Mouse (Mus musculus): ENCODE results near the gene St6galnac3. TPM values are rescaled to one million over a fixed set of nuclear protein-coding genes. Genes with fewer than 3 reads are reported as not detected.

The St6galnac3 gene
- polyA plus RNA-seq, 1 experiment from 2014 or later, result 23.7 TPM

- H3K27me3 ChIP-seq (ENCODE audit: control insufficient read depth, insufficient read depth, low read length), result no peaks in the 10 kb centered on the region
- no peaks in the 10 kb centered on the region for H3K36me3 ChIP-seq (ENCODE audit: control insufficient read depth, insufficient read depth, low read length)
- WGBS, result 96% methylated on average over 4 of the region's 4 CpGs
- peaks cover 17 to 21% of the 10 kb centered on the region in 2 experiments for H3K4me1 ChIP-seq (ENCODE audit: control insufficient read depth in 2 of 2, insufficient read depth in 2 of 2, low read length in 2 of 2)
- ATAC-seq (ENCODE audit: insufficient number of reproducible peaks, insufficient read depth, low FRiP score, low read depth), result no peak
- H3K4me3 ChIP-seq (ENCODE audit: control insufficient read depth in 1 of 2, insufficient read depth in 1 of 2, low read depth in 1 of 2, low read length in 2 of 2), result no peak overlapping the region
- no peak overlapping the region for H3K27ac ChIP-seq (replicated peaks in 1 of 2; ENCODE audit: control insufficient read depth in 1 of 2, insufficient read depth in 1 of 2, low read depth in 2 of 2, low read length in 2 of 2)
- no peaks in the 10 kb centered on the region for H3K9me3 ChIP-seq (ENCODE audit: control insufficient read depth, low read length)
- no peak overlapping the region for H3K4me2 ChIP-seq (ENCODE audit: low read length)
- no peak overlapping the region for H3K9ac ChIP-seq (ENCODE audit: low read length)
These were observed 8.6 kb upstream of the St6galnac3 start for GRCm38 (mm10) chr3:153733364-153734159.

- Histone ChIP-seq H3K4me2 (ENCODE audit: low read length) (no peak overlapping the region), H3K4me3 (ENCODE audit: control insufficient read depth in 1 of 2, insufficient read depth in 1 of 2, low read depth in 1 of 2, low read length in 2 of 2) (no peak overlapping the region), H3K27ac (replicated peaks in 1 of 2; ENCODE audit: control insufficient read depth in 1 of 2, insufficient read depth in 1 of 2, low read depth in 2 of 2, low read length in 2 of 2) (no peak overlapping the region), H3K9me3 (ENCODE audit: control insufficient read depth, low read length) (no peaks in the 10 kb centered on the region), H3K9ac (ENCODE audit: low read length) (no peak overlapping the region), H3K27me3 (ENCODE audit: control insufficient read depth, insufficient read depth, low read length) (no peaks in the 10 kb centered on the region), H3K4me1 (ENCODE audit: control insufficient read depth in 2 of 2, insufficient read depth in 2 of 2, low read length in 2 of 2) (peaks cover 17 to 21% of the 10 kb centered on the region in 2 experiments), H3K36me3 (ENCODE audit: control insufficient read depth, insufficient read depth, low read length) (no peaks in the 10 kb centered on the region)
- ATAC-seq (ENCODE audit: insufficient number of reproducible peaks, insufficient read depth, low FRiP score, low read depth), result no peak
- 19% methylated on average over 6 of the region's 6 CpGs for WGBS
These were observed 7.8 kb upstream of the St6galnac3 start for GRCm38 (mm10) chr3:153732749-153733148.

GRCm38 (mm10) chr3:153732035-153732434 is 7.1 kb upstream of the St6galnac3 start:
- Histone ChIP-seq H3K9ac (ENCODE audit: low read length) (no peak overlapping the region), H3K27ac (replicated peaks in 1 of 2; ENCODE audit: control insufficient read depth in 1 of 2, insufficient read depth in 1 of 2, low read depth in 2 of 2, low read length in 2 of 2) (no peak overlapping the region), H3K4me2 (ENCODE audit: low read length) (no peak overlapping the region), H3K4me1 (ENCODE audit: control insufficient read depth in 2 of 2, insufficient read depth in 2 of 2, low read length in 2 of 2) (peaks cover 15 to 19% of the 10 kb centered on the region in 2 experiments), H3K27me3 (ENCODE audit: control insufficient read depth, insufficient read depth, low read length) (no peaks in the 10 kb centered on the region), H3K4me3 (ENCODE audit: control insufficient read depth in 1 of 2, insufficient read depth in 1 of 2, low read depth in 1 of 2, low read length in 2 of 2) (no peak overlapping the region), H3K9me3 (ENCODE audit: control insufficient read depth, low read length) (no peaks in the 10 kb centered on the region), H3K36me3 (ENCODE audit: control insufficient read depth, insufficient read depth, low read length) (no peaks in the 10 kb centered on the region)
- 57% methylated on average over 6 of the region's 6 CpGs for WGBS
- no peak for ATAC-seq (ENCODE audit: insufficient number of reproducible peaks, insufficient read depth, low FRiP score, low read depth)

- Histone ChIP-seq H3K36me3 (ENCODE audit: control insufficient read depth, insufficient read depth, low read length) (no peaks in the 10 kb centered on the region), H3K27ac (replicated peaks in 1 of 2; ENCODE audit: control insufficient read depth in 1 of 2, insufficient read depth in 1 of 2, low read depth in 2 of 2, low read length in 2 of 2) (no peak overlapping the region), H3K27me3 (ENCODE audit: control insufficient read depth, insufficient read depth, low read length) (0 out of 2 replicates have a peak, but pooled peaks cover 4% of the 10 kb centered on the region), H3K4me3 (ENCODE audit: control insufficient read depth in 1 of 2, insufficient read depth in 1 of 2, low read depth in 1 of 2, low read length in 2 of 2) (no peak overlapping the region), H3K9ac (ENCODE audit: low read length) (no peak overlapping the region), H3K4me1 (ENCODE audit: control insufficient read depth in 2 of 2, insufficient read depth in 2 of 2, low read length in 2 of 2) (peaks cover 12 to 25% of the 10 kb centered on the region in 2 experiments), H3K9me3 (ENCODE audit: control insufficient read depth, low read length) (no peaks in the 10 kb centered on the region), H3K4me2 (ENCODE audit: low read length) (no peak overlapping the region)
- ATAC-seq (ENCODE audit: insufficient number of reproducible peaks, insufficient read depth, low FRiP score, low read depth), result no peak
These were observed 3.6 kb upstream of the St6galnac3 start for GRCm38 (mm10) chr3:153728577-153728976.

GRCm38 (mm10) chr3:153723467-153724079 is 1.4 kb downstream of the St6galnac3 start:
- H3K4me1 ChIP-seq (ENCODE audit: control insufficient read depth in 2 of 2, insufficient read depth in 2 of 2, low read length in 2 of 2), result peaks cover 16 to 26% of the 10 kb centered on the region in 2 experiments
- H3K9ac ChIP-seq (ENCODE audit: low read length), result no peak overlapping the region
- no peaks in the 10 kb centered on the region for H3K36me3 ChIP-seq (ENCODE audit: control insufficient read depth, insufficient read depth, low read length)
- H3K4me3 ChIP-seq (ENCODE audit: control insufficient read depth in 1 of 2, insufficient read depth in 1 of 2, low read depth in 1 of 2, low read length in 2 of 2), result peak overlapping the region; percentile 69 to 71
- H3K9me3 ChIP-seq (ENCODE audit: control insufficient read depth, low read length), result no peaks in the 10 kb centered on the region
- H3K27me3 ChIP-seq (ENCODE audit: control insufficient read depth, insufficient read depth, low read length), result 0 out of 2 replicates have a peak, but pooled peaks cover 4% of the 10 kb centered on the region
- ATAC-seq (ENCODE audit: insufficient number of reproducible peaks, insufficient read depth, low FRiP score, low read depth), result no peak
- 70% methylated on average over 9 of the region's 9 CpGs for WGBS
- H3K4me2 ChIP-seq (ENCODE audit: low read length), result peak overlapping the region; percentile 97
- peak overlapping the region; percentile 7 to 35; a peak in 2 of 4 replicates for H3K27ac ChIP-seq (replicated peaks in 1 of 2; ENCODE audit: control insufficient read depth in 1 of 2, insufficient read depth in 1 of 2, low read depth in 2 of 2, low read length in 2 of 2)

- H3K9ac ChIP-seq (ENCODE audit: low read length), result no peak overlapping the region
- ATAC-seq (ENCODE audit: insufficient number of reproducible peaks, insufficient read depth, low FRiP score, low read depth), result no peak
- no peaks in the 10 kb centered on the region for H3K36me3 ChIP-seq (ENCODE audit: control insufficient read depth, insufficient read depth, low read length)
- peaks cover 23 to 43% of the 10 kb centered on the region in 2 experiments for H3K4me1 ChIP-seq (ENCODE audit: control insufficient read depth in 2 of 2, insufficient read depth in 2 of 2, low read length in 2 of 2)
- H3K27ac ChIP-seq (replicated peaks in 1 of 2; ENCODE audit: control insufficient read depth in 1 of 2, insufficient read depth in 1 of 2, low read depth in 2 of 2, low read length in 2 of 2), result peak overlapping the region in 1 of 2 experiments; percentile 19; a peak in 1 of 4 replicates
- no peaks in the 10 kb centered on the region for H3K9me3 ChIP-seq (ENCODE audit: control insufficient read depth, low read length)
- no peak overlapping the region for H3K4me3 ChIP-seq (ENCODE audit: control insufficient read depth in 1 of 2, insufficient read depth in 1 of 2, low read depth in 1 of 2, low read length in 2 of 2)
- 0 out of 2 replicates have a peak, but pooled peaks cover 4% of the 10 kb centered on the region for H3K27me3 ChIP-seq (ENCODE audit: control insufficient read depth, insufficient read depth, low read length)
- whole genome bisulfite sequencing, result 72% methylated on average over 16 of the region's 16 CpGs
- H3K4me2 ChIP-seq (ENCODE audit: low read length), result peak overlapping the region; percentile 29
These were observed 3.4 kb downstream of the St6galnac3 start for GRCm38 (mm10) chr3:153721525-153721924.

GRCm38 (mm10) chr3:153720922-153721321 is 4.1 kb downstream of the St6galnac3 start:
- Histone ChIP-seq H3K9me3 (ENCODE audit: control insufficient read depth, low read length) (no peaks in the 10 kb centered on the region), H3K27me3 (ENCODE audit: control insufficient read depth, insufficient read depth, low read length) (0 out of 2 replicates have a peak, but pooled peaks cover 4% of the 10 kb centered on the region), H3K4me2 (ENCODE audit: low read length) (peak overlapping the region; percentile 29; the same call in 1 of the 2 replicates), H3K4me1 (ENCODE audit: control insufficient read depth in 2 of 2, insufficient read depth in 2 of 2, low read length in 2 of 2) (peaks cover 24 to 44% of the 10 kb centered on the region in 2 experiments), H3K9ac (ENCODE audit: low read length) (no peak overlapping the region), H3K27ac (replicated peaks in 1 of 2; ENCODE audit: control insufficient read depth in 1 of 2, insufficient read depth in 1 of 2, low read depth in 2 of 2, low read length in 2 of 2) (0 out of 4 replicates have a peak overlapping the region, but pooled peaks of 1 of the 2 experiments have one; percentile 19), H3K4me3 (ENCODE audit: control insufficient read depth in 1 of 2, insufficient read depth in 1 of 2, low read depth in 1 of 2, low read length in 2 of 2) (no peak overlapping the region), H3K36me3 (ENCODE audit: control insufficient read depth, insufficient read depth, low read length) (no peaks in the 10 kb centered on the region)
- WGBS, result 66% methylated on average over 4 of the region's 4 CpGs
- no peak for ATAC-seq (ENCODE audit: insufficient number of reproducible peaks, insufficient read depth, low FRiP score, low read depth)

All from heart, embryonic 14.5 days (tissue).